Mouse (Mus musculus): ENCODE results near the gene Ntn1.

DNA sequence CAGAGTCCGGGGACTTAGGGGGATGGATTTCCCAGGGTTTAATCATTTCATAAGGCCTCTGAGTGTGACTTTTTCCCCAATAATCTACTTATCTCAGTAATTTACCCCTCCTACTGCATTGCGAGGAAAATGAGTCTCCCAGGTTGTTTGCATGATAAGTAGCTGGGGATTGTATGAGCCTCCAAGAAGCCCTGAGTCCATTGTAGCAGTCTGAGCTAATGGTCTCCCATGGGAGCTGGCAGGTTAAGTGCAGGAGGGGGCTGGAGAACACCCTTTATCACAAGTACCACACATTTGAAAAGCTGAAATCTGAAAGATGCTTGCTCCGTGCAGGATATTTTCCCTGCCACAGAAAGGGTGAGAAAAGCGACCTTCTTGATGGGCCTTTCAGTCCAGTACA, 240.8 kb downstream of the Ntn1 start:
- TF ChIP-seq CTCF (IDR thresholded peaks at IDR 0.05; ENCODE audit: borderline replicate concordance, insufficient read depth, low read length) = no peak
- TF ChIP-seq POLR2A (IDR thresholded peaks at IDR 0.05; ENCODE audit: low read depth, low read length) = no peak

Measured in embryonic fibroblast, embryonic 13.5 days (primary cell).